Mouse (Mus musculus) cerebellum, adult (tissue): Measurements from ENCODE around the gene Esrra.

Experiments used
- ATAC-seq: cut with Nextera tagmentation; 2 replicates; pipeline ENCODE4 v1.9.2; 2017; ENCODE audit warnings: mild to moderate bottlenecking, moderate library complexity, mixed read lengths; ENCODE audit not compliant: insufficient number of reproducible peaks, low FRiP score, low TSS enrichment

The Esrra gene

DNA sequence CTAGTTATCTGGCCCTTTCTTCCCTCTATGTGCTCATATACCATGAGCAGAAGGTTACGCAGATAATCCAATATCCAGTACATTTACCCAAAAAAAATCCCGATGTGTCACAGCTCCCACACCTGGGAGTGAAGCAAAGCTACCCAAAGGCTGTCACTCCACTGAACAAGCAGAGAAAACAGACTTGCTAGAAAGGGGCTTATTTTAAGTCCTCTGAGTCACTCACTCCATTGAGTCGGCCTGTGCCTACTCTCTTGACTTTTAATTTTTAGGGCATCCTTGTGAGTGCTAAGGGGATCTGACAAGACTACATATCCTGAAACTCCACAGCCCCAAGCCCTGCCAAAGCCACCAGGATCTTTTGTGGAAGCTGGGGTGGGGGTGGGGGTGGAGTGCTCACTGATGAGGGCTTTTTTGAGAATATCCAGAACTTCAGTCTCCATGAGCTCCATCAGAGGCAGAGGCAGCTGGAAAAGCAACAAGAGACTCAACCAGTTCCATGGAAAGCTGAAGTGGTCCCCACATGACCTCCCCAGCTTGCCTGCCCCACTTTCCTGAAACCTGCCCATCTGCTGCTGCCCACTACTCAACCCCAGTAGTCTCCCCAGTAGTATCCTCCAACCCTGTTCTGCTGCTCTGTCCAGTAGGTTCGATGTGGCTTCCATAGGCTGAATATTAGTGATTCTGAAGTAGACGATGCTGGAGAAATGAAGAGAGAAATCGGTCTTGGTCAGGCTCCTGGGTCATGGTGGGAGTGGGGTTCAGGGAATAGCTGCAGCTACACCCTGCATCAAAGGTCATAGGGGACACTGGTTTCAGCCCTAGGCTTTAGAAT is 1.5 kb upstream of the Esrra start:
- no peak for ATAC-seq

DNA sequence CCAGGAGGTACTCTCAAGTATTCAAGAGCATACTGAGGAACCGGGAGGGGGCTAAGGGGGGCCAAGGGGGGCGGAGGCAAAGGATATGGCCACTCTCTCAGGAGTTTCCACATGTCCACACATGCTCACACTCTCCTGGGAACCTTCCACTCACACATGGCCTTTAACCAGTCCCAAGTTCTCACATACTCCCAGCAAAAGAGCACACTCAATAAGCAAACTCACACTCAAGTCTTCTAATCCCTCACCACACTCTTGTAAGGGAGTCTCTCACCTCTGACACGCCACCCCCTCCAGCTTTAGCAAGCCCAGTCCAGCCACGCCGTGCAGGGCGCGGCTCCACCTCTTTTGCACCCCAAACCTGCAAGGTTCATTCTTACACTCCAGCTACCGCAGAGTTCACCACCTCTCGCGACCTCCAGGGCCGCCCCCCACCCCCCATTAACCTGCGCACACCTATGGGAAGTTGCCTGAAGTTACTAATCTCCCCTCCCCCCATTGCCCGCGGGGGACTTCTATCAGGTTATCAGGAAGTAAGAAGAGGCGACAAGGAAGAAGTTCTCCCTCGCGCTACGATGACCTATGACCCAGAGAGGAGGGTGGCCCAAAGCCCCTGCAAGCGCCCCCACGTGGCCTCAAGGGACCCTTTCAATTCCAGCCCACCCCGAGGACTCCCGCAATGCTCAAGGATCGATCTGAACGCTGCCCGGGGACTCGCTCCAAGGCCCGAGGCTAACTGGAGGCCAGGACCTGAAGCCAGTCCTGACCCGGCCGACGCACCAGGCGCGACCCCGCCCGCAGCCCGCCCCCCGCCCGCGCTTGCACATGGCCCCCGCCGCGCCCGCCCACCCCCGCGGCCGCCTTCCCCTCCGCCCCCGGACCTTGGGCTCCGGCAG is 624 bp downstream of the Esrra start:
- ATAC-seq, result no peak

DNA sequence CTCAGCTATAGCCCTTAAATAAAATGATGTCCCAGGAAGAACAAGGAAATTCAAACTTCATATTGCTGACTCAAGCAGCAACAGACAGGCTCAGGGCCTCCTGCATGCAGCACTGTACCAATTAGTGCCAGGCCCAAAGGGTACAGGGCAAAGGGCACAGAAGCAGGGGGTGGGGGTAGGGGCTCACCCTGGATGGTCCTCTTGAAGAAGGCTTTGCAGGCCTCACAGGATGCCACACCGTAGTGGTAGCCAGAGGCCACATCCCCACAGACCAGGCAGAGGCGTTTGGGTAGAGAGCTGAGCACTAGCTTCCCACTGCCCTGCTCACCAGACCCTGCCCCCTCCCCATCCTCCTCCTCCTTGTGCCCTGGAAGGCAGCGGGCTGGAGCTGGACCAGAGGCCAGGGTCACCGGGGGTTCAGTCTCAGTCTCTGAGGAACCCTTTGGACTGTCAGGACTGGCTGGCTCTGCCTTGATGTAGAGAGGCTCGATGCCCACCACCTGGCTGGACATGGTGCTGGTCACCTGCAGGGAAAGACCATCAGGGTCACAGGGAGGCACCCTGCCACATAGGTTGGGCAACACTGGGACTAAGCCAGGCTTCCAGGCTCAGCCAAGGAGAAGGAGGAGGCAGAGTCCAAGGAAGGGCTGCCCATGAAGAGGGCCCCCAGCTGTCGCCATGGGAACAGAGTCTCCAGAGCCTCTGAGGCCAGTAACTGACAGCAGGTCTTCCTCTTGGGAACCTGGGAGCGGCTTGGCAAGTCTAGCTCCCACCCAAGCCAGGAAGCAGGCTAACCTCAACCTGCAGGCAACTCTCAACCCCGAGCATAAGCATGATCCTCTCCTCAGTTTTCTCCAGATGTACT is 1.5 kb downstream of the Esrra start:
- 0 out of 2 replicates have a peak, but pooled peaks have one; percentile 23 for ATAC-seq

DNA sequence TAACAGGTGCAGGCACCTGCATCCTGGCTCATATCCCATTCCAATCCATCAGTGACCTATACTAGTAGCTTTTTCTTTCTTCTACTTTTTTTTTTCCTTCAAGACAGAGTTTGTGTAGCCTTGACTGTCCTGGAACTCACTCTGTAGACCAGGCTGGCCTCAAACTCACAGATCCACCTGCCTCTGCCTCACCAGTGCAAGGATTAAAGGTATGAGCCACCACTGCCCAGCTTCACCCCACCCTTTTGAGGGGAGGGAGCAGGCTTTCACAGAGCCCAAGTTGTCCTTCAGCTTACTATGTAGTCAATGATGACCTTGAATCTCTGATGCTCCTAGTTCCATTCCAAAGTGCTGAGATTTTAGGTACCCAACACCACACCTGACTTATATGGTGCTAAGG is 2.2 kb downstream of the Esrra start:
- no peak for ATAC-seq

DNA sequence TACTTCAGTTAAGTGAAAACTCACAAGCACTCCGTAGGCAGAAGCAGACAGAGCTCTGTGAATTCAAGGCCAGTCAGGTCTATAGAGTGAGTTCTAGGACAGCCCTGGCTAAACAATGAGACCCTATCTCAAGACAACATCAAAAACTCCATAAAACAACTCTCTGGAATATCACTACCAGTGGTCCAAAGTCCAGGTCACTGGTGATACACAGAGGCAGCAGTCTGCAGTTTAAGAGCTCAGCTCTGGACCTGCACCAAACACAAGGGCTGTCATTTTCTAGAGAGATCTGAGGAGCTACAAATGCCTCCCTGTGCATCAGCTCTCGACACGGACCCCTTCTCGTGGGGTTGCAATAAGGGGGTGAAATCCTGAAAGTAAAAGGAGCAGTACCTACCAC is 3.3 kb downstream of the Esrra start:
- ATAC-seq, result no peak

DNA sequence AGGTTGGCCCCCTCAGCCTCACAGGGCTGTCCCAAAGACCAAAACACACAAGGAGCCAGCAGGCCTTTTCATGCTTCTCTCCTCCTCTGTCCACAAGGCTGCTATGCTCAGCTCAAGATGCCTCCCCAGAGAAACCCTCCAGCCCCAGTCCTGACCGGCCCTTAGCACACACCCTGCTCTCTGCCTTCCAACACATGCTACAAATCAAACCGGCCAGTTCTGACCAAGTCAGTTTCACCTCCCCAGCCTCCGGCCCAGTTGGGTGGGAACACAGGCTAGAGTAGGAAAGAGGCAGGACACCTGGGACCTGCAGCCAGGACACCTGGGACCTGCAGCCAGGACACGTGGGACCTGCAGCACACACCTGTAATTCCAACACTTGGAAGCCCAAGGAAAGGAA is 5.1 kb downstream of the Esrra start:
- ATAC-seq, result no peak

DNA sequence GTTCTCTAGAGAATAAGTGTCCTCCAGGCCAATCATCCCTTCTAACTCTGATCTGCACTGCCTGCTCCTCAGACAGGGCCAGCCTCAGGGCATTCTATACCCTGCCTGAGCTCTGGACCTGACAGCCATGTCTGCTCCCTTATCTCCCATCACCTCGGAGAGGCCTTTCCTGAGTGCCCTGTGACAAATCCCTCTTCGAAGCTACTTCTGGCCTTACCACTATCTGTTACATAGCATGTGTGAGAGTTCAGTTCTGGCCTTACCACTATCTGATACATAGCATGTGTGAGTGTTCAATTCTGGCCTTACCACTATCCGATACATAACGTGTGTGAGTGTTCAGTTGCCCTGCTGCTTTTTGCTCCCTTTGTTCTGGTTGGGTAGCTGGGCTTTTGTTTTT is 6.3 kb downstream of the Esrra start:
- ATAC-seq, result no peak

DNA sequence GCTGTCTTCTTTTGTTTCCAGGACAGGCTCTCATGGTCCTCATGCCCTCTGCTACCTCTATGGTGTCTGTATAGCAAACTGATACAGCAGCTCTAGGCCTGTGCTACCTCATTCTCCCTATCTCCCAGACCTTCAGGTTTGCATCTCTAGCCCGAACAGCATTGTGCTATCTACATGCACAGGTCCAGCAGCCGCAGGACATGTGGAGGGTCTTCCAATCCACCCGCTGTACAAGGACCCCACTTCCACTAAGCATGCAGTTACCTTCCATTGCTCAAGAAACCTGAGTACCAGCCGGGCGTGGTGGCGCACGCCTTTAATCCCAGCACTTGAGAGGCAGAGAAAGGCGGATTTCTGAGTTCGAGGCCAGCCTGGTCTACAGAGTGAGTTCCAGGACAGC is 7.1 kb downstream of the Esrra start:
- no peak for ATAC-seq

DNA sequence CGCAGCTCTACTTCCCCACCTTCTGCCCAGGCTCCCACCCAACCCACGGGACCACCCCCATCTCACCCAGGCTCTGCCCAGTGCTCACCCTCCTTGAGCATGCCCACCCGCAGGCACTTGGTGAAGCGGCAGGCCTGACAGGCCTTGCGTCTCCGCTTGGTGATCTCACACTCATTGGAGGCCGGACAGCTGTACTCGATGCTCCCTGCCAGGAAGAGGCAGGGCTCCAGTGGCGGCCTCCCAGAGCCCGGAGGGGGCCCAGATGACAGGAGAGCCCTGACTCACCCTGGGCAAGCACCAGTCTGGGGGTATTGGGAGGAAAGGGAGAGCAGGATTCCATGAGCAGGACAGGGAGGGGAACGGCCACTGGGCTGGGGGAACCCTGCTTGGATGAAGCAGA is 7.6 kb downstream of the Esrra start:
- ATAC-seq, result no peak

DNA sequence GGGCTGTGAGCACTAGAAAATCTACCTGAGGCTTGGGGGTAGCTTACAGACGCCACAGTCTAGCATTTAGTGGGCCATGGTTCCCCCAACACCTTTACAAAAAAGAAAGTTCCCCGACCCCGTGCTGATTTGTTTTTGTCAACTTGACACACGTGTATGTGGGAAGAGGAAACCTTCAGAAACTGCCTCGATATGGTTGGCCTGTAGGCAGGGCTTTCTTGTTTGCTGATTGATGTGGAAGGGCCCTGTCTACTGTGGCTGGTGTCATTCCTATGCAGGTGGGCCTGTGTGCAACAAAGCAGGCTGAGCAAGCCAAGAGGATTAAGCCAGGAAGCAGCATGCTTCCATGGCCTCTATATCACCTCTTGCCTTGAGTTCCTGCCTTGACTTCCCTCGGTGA is 8.6 kb downstream of the Esrra start:
- ATAC-seq, result no peak

DNA sequence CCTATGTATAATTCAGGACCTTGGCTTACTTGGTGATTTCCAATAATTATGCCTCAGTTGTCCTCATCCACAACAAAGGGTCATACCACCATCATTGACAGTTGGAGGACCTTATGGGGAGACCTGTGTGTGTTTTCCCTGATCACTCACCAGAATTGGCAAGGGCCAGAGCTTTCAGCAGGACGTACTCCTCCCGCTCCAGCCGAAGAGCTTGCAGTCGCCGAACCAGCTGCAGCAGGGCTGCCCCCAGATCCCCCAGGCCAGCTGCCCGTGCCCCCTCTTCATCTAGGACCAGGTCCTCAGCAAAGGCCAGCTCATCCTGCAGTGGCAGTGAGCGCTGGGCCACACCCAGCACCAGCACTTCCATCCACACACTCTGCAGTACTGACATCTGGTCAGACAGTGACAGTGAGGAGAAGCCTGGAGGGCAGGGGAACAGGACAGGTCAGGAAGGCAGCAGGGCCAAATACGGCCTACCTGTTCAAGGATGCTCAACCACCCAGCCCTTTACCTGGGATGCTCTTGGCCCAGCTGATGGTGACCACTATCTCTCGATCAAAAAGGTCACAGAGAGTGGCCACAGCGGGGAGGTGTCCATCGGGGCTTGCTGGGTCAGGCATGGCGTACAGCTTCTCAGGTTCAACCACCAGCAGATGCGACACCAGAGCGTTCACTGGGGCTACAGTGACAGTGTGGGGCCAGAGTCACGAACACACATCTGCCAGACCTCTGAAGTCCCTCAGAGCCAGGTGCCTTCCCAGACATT is 9.2 kb downstream of the Esrra start:
- ATAC-seq, result no peak

DNA sequence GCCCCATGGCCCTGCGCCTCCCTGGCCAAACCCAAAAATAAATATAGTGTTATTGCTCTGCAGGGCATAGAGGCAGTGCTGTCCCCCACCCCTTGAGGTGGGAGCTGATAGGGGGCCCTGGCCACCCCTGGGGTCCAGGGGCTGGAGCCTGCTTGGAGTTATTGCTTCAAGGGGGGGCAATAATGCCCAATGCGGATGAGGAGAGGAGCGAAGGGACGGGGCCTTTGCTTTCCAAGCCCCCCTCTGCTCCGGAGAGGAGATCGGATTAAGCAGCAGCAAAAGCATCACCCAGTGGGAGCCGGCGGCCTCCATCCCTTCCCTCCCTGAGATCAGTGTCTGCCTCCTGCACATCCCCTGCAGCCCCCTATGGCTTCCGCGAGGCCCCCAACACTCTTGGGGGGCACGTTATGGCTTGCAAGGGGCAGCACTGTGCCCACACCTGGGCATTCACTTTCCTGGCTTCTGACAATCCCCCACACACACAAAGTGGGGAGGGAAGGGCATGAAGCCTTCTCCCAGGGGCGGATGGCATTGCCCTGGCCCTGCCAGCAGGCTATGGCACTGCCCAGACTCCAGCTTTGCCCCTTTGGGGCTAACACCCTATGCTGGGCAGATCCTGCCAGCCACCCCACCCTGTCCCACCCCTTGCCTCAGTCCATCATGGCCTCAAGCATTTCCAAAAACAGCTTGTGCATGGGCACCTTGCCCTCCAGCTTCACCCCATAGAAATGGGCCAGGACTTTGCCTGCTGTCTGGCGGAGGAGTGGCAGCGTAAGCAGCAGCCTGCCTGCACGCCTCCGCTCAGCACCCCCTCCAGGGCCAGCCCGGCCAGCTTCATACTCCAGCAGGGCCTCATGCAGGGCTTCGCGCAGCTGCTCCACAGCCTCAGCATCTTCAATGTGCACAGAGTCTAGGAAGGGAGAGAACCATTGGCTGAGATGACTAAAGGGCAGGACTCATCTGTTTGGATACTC is 10.2 kb downstream of the Esrra start:
- ATAC-seq, result no peak

DNA sequence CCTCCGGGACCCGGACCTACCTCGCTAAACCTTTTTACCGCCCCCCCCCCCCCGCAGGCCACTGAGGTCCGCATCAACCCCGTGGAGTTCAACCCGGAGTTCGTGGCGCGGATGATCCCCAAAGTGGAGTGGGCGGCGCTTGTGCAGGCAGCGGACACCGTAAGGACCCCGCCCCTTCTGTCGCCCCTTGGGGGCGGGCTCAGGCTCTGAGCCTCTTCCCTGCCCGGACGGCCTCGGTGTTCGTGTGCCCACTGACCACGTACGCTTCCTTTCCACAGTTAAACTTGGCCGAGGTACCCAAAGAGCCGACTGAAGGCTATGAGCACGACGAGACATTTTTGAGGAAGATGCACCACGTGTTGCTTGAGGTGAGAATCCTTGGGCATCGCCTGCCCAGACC is 11.3 kb downstream of the Esrra start:
- ATAC-seq, result peak; percentile 8; the same call in 1 of the 2 replicates

DNA sequence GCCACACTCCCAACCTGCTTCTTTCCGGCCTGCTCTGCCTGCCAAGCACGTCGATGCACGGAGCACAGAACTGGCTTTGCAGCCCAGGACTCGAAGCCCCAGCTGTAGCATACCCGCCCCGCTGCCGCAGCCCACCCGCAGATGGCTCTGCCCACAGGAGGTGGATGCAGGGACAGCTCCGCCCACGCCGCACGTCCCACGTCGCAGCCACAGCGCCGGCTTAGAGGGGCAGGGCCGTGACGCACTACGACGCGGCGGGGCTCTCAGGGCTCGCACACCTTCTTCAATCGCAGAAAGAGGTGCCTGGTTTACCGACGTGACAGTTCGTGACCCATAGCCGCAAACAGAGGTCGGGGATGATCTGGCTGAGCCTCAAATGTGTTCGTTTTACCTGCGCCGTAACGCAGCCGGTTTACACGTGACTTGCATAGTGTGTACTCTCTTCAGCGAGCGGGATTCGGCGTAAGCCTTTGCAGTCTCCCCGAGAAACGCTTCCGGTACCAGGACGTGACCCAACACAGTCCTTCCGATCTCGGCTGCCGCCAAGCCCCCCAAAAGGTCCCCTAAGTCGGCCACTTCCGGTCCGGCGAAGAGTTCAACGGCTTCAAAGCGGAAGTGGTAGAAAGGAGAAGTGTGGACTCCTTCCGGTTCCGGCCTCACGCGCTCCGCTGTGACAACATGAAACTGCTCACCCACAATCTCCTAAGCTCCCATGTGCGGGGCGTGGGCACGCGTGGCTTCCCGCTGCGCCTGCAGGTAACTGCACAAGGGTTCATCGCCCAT is 11.9 kb downstream of the Esrra start, which contains the start of the genes Trmt112 and Prdx5:
Gene Trmt112 (plus strand): TSS at position 192 of the 783 bp plus-strand sequence.
Gene Prdx5 (minus strand): TSS at position 600 of the 783 bp plus-strand sequence.
- ATAC-seq, result peak; percentile 74

DNA sequence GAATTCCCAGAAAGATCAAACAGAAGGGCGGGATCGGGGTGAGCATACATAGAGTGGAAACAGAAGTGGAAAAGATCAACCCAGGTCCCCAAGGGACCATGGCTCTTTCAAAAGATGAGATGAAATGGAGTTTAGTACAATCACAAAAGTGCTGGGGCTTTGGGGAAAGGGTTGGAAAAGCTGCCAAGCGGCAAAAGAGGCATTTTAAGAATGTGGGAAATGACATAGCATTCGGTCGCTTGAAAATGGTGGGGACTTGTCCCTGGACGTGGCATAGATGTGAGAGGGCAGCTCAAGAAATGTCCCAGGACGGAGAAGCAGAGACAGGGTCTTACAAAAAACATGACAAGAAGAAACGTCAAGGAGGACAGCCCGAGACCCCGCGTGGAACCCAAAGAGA is 12.6 kb downstream of the Esrra start:
- ATAC-seq, result no peak

DNA sequence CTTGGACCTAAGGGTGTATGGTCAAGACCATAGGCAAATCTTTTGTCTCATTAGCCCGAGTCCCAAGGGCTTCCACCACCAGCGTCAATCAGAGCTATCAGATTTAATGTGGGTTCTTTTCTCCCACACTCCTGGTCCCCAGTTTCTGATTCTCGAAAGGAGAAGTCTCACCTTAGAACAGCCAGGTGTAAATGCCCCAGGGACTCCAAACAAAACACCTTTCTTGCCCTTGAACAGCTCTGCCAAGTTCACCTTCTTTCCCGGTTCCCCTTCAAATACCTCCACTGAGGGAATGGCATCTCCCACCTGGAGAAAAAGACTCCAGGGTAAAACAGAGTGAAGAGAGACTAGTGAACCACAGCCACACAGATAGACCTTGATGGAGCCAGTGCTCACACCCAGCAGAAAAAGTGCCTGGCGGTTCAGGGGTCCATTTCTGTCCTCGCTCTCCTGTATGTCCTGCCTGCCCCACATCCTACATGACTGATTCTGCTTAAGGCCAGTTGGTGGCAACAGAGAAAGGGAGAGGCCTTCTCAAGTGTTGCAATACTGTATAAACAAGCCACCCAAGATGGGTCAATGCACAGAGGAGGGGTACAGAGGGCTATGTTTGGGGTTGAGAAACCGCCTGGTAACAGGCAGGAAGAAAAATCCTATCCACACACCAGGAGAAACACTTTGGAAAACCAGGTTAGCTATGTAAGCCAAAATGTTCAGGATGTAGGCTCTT is 13.6 kb downstream of the Esrra start:
- no peak for ATAC-seq

DNA sequence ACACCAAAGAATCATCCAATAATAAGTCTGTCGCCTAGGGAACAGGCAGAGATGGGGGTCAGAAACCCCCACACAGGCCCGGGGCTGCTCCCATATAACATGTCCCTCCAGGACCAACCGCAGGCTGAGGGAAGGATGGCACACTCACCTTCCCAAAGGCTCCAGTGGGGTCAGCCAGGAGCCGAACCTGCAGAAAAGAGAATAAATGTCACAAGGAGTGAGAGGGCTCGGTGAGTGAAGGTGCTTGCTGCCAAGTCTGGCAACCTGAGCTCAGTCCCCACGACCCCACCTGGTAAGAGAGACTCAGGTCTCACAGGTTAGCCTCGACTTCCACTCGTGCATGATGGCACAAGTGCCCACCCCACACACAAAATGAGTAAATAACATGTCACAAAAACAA is 14.5 kb downstream of the Esrra start:
- no peak for ATAC-seq
